Mouse (Mus musculus) retina, postnatal 7 days (tissue): ENCODE results near the gene Atp2b4.
"Not testable (repeated sequence)": the region's sequence is repeated elsewhere in the genome, so short reads cannot be mapped to it uniquely, and the experiment has no call there.

Experiments
- DNase-seq: peaks from one replicate; pipeline ENCODE4 v3.0.0-alpha.2; 2012; ENCODE audit warnings: low read depth, low spot score

Gene Atp2b4

DNA sequence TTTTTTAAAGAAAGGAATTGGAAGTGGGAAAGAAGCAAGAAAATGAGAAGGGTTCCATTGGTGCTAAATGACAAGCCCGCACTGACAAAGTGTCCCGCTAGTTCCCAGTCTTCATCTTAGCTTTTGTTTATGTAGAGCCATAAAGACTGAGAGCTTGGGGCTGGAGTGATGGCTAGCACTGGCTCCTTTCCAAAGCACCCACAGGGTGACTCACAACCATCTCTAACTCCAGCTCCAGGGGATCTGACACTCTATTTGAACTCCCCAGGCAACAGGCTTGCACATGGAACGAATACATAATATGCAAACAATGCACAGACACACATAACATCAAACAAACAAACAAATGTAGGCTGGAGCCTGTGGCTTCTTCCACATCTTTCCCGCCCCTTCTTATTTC lies 50.9 kb downstream of the Atp2b4 start:
- no peak for DNase-seq

DNA sequence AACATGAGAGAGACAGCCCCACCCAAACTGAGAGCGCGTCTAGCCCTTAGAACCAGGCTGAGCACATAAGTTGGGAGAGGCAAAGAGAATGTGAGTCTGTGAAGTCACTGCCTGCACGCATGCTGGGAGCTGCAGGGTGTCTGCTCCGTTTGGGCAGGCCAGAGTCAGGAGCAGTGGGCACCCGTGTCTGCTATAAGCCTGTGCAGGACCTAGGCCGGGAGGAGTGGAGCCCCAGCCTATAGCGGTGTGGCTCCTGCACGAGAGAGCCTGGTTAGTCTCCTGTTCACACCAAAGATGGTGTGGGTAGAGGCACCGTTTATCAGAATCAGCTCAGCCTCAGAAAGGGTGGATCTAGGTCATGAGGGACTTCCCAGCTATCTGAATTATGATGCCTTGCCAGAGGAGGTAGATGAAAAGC lies 55.8 kb downstream of the Atp2b4 start:
- no peak for DNase-seq

DNA sequence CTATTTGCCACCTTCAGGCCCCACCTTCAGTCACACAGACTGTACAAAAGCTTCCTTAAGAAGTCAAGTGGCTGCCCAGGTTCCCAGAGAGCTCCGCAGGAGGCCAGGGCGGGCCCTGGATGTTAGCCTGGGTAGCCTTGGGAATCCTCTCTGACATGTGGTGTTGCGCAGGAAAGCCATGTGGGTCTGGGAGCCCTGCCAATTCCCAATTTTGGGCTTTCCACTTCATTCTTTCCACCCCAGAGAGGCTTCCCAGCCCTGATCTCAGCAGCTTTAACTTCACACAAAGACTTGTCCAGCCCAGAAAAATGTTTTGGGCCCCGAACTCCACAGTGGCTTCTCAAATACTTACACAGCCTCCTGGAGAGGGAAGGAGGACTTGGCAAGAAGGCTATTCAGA lies 56.2 kb downstream of the Atp2b4 start:
- DNase-seq = no peak

DNA sequence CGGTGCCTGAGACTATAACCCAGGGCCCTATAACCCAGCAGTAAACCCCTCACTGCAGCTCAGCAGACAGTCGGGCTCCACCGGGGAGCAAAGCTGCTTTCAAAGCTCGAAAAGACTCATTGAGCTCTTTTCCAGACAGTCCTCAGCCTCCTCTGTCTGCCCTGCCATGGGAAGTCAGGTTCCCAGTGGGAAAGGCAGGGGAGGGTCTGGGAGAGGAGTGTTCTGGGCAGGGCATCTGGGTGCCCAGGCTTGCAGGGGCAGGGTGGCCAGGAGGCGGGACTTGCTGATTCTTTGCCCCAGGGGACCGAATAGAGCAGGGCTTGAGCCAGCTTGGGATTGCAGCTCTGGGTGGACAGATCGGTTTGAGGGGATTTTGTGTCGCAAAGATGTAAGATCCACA lies 58.3 kb downstream of the Atp2b4 start:
- DNase-seq = no peak

DNA sequence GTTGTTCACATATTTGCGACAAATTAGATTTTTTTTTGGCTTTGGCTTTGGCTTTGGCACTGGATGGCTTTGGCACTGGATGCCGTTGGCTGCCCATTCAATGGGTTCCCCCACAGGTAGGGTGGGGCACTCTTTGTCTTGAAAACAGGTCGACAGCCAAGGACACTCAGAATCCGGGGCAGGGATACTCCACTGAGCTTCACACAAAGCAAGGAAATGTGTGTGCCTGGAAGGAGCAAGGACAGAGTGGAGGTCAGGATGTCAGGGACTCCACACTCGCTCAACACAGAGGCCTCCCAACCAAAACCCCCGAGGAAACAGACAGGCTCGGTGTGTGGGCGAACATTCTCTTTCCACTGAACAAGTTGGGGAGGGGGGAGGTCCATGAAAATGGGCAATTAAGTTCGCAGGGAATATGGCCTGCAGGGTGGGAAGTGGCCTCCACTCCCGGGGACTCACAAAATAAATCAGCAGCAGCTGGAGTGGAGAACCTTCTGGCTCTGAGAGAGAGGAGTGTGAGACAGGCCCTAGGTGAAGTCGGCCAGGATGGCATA lies 58.9 kb downstream of the Atp2b4 start:
- no peak for DNase-seq

DNA sequence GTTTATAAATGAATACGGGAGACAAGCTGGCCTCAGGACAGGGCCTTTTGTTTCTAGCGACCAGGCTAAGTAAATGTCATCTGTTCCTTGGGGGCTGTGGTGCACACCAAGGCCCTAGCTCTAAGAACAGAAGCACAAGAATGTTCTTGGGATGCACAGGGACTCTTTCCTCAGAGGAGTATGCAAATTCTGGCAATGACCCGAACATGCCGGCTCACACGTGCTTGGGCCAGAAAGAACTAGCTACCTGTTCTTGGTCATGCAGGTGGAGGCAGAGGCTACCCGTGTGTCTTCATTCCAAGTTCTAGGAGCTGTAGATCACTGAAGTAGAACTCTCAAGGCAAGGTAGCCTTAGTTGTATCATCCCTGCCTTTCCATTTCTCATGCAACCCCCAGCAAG lies 59.7 kb downstream of the Atp2b4 start:
- DNase-seq = no peak

DNA sequence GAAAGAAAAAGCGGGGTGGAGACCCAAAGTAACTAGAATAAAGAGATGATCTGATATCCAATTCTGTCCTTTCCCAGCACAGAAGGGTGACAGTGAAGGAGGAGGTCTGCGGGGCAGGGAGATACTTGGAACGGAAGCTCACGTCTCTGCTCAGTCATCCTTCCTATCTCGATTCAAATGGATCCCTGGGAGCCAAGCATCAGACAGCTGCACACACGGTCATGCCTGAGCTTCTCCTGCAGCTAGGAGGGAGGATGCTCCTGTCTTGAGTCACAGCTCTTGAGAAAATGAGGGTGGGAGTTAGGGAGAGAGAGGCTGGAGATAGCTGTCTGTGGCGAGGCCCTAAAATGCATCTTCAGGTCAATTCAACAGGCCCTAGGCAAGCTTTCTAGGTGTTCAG lies 64.2 kb downstream of the Atp2b4 start:
- no peak for DNase-seq

DNA sequence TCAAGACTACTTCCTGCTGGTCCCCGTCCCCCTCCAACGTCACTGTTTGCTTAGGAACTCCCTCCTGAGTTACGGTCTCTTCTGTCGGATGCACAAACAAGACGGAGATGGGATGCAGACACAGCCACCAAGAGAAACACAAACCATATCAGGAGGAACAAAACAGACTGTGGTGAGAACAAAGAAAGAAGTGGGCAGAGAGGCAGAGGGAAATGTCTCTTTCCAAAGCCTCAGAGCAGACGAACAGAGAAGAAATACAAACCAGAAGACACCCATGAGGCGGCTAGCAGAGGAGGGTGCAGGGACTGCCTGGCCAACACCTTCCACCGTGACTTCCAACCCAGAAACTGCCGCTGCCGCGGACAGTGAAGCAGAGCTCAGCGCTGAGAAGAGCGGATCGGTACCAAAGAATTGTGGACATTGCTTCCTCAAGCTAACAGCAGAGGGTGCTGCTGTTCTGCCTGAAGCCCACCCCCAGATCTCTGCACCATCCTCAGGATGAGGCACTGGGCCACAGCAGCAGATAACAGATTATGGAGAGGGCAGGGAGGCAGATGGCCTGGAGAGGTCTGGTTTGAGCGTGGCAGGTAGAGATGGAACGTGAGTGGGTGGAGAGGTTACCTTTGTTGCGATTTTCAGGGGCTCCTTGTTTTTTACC lies 64.7 kb downstream of the Atp2b4 start:
- peak; percentile 58 for DNase-seq

DNA sequence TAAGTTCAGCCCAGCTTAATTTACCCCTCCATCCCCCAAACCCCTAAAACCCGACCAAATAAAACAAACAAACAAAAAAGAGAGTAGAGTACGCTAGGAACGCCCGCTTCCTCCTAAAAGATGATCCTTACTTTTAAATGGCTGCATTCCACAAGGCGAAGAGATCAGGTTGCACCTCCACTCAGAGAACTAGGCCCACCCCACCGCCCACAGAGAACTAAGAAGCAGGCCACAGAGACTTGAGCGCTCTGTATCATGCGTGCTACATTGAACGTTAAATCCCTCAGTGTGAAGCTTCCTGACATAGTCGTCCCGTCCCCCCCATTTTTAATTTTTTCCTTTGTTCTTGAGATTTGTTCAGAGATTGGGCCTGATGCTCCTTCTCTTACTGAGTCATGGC lies 68.0 kb downstream of the Atp2b4 start:
- DNase-seq = no peak

DNA sequence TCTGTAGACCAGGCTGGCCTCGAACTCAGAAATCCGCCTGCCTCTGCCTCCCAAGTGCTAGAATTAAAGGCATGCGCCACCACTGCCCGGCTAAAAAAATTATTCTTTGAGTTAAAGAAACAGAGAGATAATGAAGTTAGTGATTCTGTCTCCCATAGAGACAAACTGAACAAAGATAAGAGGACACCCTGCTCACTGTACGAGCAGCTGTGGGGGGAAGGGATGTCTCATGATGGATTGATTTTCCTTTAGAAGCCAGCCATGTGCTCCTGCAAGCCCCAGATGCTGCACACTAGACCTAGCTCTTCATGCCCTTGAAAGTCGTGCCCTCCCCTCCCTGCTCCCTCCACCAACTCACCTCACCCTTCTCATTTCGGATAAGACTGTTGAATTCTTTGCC lies 72.5 kb downstream of the Atp2b4 start:
- no peak for DNase-seq

DNA sequence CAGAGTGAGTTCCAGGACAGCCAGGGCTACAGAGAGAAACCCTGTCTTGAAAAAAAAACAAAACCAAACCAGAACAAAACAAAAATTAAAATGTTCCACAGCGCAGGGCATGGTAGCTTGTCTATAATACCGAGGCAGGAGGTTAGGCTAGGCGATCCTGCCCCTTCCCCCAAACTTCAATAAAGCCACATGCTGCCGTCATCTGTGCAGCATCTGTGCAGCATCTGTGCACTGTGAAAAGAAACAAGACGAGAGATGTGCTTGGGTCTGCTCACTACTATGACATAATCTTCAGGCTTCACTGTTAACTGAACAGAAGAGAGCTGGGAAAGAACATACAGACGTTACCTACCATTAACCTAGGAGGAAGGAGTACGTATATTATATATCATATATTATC lies 80.5 kb downstream of the Atp2b4 start:
- no peak for DNase-seq

DNA sequence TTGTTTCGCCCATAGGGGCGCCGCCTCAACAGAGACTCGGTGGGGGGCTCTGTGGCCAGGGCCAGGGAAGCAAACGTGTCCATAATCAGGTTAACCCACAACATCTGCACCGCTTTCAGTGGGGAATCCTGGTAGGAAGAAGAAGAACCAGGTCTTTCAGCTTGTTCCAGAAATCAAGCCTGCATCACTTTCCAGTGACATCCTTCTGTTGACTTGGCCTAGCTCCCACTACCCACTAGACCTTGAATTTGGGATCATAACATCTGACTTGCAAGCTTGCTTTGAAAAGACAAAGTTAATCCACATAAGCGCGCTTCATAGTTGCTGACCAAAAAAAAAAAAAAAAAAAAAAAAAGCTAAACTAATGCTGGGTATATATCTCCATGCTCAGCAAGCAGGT lies 82.1 kb downstream of the Atp2b4 start:
- DNase-seq = no peak

DNA sequence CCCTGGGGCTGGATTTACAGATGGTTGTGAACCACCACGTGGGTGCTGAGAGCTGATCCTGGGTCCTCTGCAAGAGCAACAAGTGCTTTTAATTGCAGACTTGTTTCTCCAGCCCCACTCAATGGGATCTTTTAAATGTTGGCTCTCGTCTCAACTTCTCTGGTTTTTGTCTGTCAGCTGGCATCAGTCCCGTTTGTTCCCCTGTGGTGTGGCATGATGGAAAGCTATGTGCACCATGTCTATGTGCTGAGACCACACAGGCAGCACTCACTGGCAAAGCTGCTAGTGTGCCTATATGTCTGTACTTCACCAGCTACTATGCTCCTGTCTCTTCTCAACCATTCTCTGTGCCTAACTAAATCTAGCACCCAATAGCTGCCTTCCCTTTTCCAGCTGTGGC lies 82.5 kb downstream of the Atp2b4 start:
- DNase-seq = no peak

DNA sequence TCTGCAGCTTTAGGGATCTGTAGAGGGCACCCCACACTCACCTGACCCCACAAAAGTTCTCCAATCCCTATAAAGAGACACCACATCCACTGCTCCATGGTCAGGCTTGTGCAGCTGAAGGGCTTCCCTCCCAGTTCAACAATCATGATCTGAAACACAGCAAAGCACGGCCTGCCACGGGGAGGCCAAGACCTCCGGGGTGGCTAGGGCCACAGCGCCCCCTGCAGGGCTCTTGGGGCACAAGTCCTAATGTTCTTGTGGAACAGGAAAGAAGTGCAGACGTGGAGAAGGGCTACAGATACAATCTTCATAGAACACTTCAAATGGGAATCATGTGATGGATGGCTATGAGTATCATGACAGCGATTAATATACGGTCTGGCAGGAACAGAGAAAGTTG lies 84.4 kb downstream of the Atp2b4 start:
- peak; percentile 14 for DNase-seq

DNA sequence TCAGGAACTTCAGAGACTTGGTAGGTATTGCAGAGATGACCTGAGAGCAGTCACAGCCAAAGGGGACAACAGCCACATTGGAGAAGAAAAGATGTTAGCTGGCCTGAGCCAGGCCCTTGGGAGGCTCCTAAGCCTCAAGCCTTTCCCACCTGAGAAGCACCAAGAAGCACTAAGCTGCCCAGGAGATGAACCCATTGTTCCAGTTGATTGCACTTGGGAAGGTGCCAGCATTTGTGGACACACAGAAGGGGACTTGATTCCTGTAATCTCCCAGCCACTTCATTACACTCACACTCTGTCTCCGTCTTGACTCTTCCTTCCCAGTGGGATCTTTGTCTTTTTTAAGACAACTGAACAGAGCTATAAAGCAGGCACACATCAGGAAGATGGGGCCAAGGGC lies 85.7 kb downstream of the Atp2b4 start:
- peak; percentile 58 for DNase-seq

DNA sequence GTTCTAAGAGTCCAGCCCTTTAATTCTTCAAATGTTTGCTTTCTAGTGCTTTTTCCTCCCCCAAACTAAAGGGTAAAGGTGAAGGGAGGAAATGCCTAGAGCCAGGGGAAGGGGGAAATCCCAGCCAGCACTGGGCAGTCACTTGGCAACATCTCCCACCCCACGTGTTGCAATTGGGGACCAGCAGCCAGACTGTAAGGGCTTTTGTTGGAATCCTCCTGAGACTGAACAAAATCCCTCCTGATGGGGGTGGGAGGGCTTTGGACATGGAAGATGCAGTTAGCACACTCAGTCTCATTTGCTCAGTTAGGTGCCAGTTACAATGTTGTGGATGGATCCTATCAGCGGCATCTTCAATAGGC lies 87.9 kb downstream of the Atp2b4 start:
- no peak for DNase-seq

DNA sequence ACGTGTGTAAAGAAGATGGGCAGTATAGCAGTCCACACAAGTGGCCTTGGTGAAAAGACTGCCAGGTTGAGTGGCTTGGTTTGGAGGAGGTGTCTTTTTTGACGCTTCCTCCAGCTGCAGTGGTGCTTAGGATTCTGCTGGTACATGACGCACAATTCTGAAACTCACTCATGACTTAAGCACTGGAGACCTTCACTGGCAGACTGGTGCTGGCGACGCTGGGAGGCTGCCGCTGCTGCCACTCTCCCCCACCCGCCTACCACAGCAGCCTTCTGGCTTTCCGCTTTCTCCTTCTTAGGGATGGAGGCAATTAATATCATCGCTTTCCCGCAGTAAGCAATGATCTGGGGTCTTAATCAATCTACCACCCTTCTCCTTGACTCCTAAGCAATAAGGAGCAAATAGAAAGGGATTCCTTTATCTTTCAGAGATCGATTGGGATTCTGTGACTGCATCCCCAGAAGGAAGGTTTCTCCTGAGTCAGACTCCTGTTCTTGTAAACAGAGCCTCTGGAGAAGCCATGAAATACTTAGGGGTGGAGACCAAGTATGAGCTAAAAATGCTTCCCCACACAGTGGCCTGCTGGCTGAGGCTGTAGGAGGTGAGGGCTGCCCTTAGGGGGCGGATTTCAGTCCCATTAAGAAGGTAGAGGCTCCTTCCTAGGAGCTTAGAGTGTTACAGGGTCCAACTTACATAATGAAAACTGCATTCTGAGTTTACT lies 88.4 kb downstream of the Atp2b4 start:
- no peak for DNase-seq

DNA sequence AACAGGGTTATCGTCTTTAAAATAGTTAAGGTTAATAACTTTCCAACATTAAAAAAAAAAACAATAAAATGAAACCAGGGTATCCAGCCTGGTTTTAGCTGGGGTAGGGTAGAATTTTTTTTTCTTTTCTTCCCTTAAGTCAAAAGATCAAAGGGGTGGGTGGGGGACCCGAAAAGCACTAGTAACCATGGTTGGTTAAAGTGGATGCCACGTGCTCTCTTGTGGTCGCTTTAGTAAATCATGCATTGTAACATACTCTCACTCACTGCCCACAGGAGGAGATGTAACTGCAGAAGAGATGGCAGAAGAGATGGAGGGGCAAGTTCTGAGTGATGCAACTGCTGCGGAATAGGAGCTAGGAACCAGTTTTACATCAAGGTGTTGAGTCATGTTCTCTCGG lies 89.5 kb downstream of the Atp2b4 start:
- no peak for DNase-seq

DNA sequence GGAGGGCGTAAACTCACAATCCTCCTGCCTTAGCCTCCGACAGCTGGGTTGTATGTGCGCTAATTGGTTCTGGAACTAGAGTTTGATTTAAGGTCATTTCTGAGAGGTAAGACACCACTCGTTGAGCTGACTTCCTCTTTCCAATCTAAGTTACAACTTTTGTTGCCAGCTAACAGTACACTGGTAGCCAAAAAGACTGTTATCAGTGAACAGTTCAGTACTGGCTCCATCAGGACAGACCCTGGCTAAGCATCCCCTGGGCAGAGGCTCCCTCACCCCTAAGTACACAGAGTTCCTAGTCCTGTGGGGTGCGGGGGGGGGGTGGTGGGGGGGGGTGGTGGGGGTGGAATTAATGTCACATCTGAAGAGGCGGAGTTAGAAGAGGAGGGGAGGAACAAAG lies 89.9 kb downstream of the Atp2b4 start:
- no peak for DNase-seq

DNA sequence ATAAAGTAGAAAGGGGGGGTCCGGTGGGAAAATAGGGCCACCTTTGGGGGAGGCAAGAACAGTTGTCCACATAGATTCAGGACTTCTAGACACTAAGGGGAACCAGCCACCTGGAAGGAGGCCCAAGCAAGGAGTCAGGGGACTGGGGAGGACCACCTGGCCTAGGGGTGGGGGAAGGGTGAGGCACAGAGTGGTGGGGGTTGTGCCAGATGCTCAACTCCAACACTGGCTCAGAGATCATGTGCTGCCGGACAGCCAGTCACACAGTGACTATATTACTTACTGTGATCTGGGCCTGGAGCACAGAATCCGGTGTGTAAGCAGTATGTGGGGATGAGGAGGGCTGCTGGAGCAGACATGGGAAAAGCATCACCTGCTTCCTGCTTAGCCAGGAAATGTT lies 91.5 kb downstream of the Atp2b4 start:
- DNase-seq = no peak

DNA sequence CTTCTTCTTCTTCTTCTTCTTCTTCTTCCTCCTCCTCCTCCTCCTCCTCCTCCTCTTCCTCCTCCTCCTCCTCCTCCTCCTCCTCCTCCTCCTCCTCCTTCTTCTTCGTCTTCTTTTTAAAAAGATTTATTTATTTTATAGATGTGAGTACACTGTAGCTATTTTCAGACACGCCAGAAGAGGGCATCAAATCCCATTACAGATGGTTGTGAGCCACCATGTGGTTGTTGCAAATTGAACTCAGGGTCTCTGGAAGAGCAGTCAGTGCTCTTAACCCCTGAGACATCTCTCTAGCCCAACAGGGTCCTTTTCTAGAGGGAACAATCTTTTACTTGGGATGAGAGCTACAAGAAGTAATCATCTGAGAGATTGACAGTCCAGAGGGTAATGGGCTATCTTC lies 99.0 kb downstream of the Atp2b4 start:
- not testable (repeated sequence) for DNase-seq

DNA sequence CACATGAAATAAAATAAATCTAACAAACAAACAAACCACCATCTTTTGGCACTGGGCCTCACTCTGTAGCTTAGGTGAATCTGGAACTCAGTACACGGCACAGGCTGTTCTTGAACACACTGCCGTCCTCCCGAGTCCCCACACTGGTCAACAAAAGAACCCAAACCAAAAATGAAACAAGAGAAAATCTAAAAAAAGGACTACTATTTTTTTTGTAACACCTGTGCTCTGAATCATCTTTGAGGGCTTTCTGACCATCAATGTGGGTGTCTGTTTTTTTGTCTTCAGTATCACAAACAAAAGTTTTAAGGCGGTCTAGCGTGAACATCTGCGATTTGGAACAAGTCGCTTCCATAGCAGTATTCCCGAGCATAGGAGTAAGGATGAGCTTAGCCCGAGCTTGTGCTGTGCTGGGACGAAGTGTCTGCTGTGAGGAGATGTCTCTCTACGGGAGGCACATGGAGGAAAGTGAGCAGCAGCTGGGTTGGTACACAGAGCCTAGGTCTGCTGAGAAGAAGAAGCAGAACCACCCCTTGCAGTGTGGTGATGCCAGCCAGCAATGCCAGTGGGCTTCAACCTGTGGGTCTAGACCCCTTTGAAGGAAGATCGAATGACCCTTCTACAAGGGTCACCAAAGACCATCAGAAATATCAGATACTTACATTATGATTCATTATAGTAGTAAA lies 102.8 kb downstream of the Atp2b4 start:
- no peak for DNase-seq

DNA sequence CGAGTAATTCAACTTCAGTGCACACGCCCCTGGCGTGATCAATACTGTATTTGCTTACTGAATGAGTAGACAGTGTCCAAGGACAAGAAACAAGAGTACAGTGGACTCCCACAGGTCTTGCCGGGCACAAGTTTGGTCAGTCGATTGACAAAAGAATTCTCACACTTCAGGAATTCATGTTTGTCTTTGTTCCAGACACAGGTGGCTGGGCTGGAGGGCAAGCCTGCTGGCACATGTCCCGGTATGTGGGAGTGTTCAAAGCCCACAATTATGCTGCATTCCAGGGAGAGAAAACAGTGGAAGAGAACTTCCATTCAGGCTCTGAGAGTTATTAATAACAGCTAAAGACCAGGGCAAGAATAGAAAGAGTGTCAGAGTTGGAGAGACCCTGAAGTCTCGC lies 104.9 kb downstream of the Atp2b4 start:
- DNase-seq = no peak
